Mouse (Mus musculus): ENCODE measurements around the gene Nckap5. TPM values are rescaled to one million over a fixed set of nuclear protein-coding genes. Genes with fewer than 3 reads are reported as not detected.

The Nckap5 gene
- polyA plus RNA-seq, 1 experiment from 2014 or later: 12.3 TPM

DNA sequence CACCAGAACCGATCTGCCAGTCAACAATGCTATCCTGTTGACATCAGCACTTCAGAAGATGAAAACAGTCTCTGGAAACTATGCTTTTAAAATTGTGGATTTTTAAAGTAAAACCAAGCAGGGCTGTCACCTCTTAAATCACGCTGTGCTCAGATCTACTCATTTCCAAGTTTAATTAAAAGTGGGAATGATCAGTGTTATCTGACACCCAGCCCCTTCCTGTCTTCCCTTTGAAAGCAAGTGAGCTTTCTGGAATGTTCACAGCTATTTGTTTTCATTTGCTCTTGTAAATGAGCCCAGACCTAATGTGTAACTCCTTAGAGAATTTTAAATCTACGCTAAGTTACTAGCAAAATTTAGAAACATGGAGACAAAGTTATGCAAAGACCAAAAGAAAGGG is 491.3 kb downstream of the Nckap5 start:
- Histone ChIP-seq H3K9me3 (ENCODE audit: control insufficient read depth) (no peaks in the 10 kb centered on the region), H3K27ac (ENCODE audit: low read depth, low read length) (no peak overlapping the region), H3K4me1 (replicated peaks; ENCODE audit: control insufficient read depth, insufficient read depth, low read length) (no peaks in the 10 kb centered on the region), H3K4me3 (ENCODE audit: low read depth, low read length) (no peak overlapping the region), H3K36me3 (ENCODE audit: control insufficient read depth, insufficient read depth) (no peaks in the 10 kb centered on the region), H3K9ac (ENCODE audit: low read depth, low read length) (no peak overlapping the region), H3K4me2 (replicated peaks; ENCODE audit: low read depth) (no peak overlapping the region), H3K27me3 (replicated peaks; ENCODE audit: control insufficient read depth, insufficient read depth, low read length) (no peaks in the 10 kb centered on the region)
- WGBS: 74% methylated on average over 3 of the region's 3 CpGs
- ATAC-seq: no peak
- no peak for TF ChIP-seq CTCF (IDR thresholded peaks at IDR 0.05; ENCODE audit: low read depth)

DNA sequence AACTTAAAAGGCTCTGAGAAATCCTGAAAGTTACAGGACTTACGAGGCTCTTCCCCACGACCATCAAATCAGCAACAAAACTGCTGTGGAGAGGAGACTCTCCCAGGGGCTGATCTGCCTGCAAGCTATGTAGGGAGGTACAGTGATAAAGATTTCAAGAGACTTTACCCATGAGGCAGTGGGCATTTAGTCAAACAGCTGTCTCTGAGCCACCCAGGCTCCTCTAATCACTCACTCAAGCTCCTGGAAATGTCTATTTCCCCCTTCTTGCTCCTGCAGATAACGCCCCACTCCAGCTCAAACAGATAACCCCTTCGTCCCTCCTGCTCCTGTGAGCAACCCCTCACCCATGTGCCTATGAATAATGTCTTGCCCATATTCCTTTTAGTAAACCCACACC is 496.4 kb downstream of the Nckap5 start:
- H3K4me1 ChIP-seq (replicated peaks; ENCODE audit: control insufficient read depth, insufficient read depth, low read length): no peaks in the 10 kb centered on the region
- no peak for ATAC-seq
- WGBS: 76% methylated on average over 4 of the region's 4 CpGs

DNA sequence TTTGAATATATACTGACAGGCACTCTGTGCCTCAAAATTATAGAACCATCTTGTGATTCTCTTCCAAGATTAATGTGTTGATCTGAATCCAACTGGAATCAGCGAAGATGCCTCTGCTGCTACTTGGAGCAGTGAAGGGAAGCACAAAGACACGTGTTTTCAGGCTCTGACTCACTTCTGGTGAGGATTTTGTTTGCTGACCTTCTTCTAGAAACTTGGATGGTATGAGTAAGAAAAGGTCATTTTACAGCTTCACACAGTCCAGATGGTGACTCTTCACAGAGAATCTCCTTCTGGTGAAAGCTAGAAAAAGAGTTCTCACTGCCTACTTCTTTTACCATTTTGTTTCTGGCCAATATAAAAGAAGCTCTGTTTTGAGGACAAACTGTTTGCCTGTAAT is 498.6 kb downstream of the Nckap5 start:
- H3K4me1 ChIP-seq (replicated peaks; ENCODE audit: control insufficient read depth, insufficient read depth, low read length): no peaks in the 10 kb centered on the region
- no peaks in the 10 kb centered on the region for H3K9me3 ChIP-seq (ENCODE audit: control insufficient read depth)
- ATAC-seq: no peak
- H3K9ac ChIP-seq (ENCODE audit: low read depth, low read length): no peak overlapping the region
- no peak overlapping the region for H3K4me3 ChIP-seq (ENCODE audit: low read depth, low read length)
- no peak for TF ChIP-seq CTCF (IDR thresholded peaks at IDR 0.05; ENCODE audit: low read depth)
- 60% methylated on average over 2 of the region's 2 CpGs for WGBS
- H3K27ac ChIP-seq (ENCODE audit: low read depth, low read length): no peak overlapping the region
- no peak overlapping the region for H3K4me2 ChIP-seq (replicated peaks; ENCODE audit: low read depth)
- H3K36me3 ChIP-seq (ENCODE audit: control insufficient read depth, insufficient read depth): no peaks in the 10 kb centered on the region
- no peaks in the 10 kb centered on the region for H3K27me3 ChIP-seq (replicated peaks; ENCODE audit: control insufficient read depth, insufficient read depth, low read length)

More for the DNA sequence above, 496.4 kb downstream of the Nckap5 start:
- no peak overlapping the region for H3K4me3 ChIP-seq (ENCODE audit: low read depth, low read length)
- H3K27ac ChIP-seq (ENCODE audit: low read depth, low read length): no peak overlapping the region
- no peak overlapping the region for H3K9ac ChIP-seq (ENCODE audit: low read depth, low read length)
- no peak overlapping the region for H3K4me2 ChIP-seq (replicated peaks; ENCODE audit: low read depth)
- no peaks in the 10 kb centered on the region for H3K27me3 ChIP-seq (replicated peaks; ENCODE audit: control insufficient read depth, insufficient read depth, low read length)
- no peak for TF ChIP-seq CTCF (IDR thresholded peaks at IDR 0.05; ENCODE audit: low read depth)
- no peaks in the 10 kb centered on the region for H3K36me3 ChIP-seq (ENCODE audit: control insufficient read depth, insufficient read depth)
- no peaks in the 10 kb centered on the region for H3K9me3 ChIP-seq (ENCODE audit: control insufficient read depth)

DNA sequence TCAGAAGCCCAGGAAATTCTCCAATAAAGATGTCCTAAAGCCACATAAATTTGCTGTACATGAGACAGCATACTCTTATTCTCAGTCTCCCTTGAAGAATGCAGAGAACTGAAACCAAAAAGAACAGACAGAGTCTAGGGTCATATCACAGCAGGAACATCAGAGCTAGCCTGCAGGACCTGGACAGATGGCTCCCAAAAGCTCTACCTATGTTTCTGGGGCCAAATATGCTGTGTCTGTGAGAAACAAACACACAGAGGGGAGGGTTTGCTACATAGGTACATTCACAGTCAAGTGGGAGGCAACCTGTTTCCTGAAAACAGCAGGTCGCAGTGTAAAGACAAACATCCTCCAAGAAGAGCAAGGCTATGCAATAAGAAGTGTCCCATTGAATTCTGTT is 509.9 kb downstream of the Nckap5 start:
- Histone ChIP-seq H3K36me3 (ENCODE audit: control insufficient read depth, insufficient read depth) (no peaks in the 10 kb centered on the region), H3K27ac (ENCODE audit: low read depth, low read length) (no peak overlapping the region), H3K9me3 (ENCODE audit: control insufficient read depth) (no peaks in the 10 kb centered on the region), H3K4me3 (ENCODE audit: low read depth, low read length) (no peak overlapping the region), H3K27me3 (replicated peaks; ENCODE audit: control insufficient read depth, insufficient read depth, low read length) (no peaks in the 10 kb centered on the region), H3K4me1 (replicated peaks; ENCODE audit: control insufficient read depth, insufficient read depth, low read length) (no peaks in the 10 kb centered on the region), H3K4me2 (replicated peaks; ENCODE audit: low read depth) (no peak overlapping the region), H3K9ac (ENCODE audit: low read depth, low read length) (no peak overlapping the region)
- ATAC-seq: no peak
- TF ChIP-seq CTCF (IDR thresholded peaks at IDR 0.05; ENCODE audit: low read depth): no peak
- WGBS: 85% methylated on average over 1 of the region's 1 CpGs

DNA sequence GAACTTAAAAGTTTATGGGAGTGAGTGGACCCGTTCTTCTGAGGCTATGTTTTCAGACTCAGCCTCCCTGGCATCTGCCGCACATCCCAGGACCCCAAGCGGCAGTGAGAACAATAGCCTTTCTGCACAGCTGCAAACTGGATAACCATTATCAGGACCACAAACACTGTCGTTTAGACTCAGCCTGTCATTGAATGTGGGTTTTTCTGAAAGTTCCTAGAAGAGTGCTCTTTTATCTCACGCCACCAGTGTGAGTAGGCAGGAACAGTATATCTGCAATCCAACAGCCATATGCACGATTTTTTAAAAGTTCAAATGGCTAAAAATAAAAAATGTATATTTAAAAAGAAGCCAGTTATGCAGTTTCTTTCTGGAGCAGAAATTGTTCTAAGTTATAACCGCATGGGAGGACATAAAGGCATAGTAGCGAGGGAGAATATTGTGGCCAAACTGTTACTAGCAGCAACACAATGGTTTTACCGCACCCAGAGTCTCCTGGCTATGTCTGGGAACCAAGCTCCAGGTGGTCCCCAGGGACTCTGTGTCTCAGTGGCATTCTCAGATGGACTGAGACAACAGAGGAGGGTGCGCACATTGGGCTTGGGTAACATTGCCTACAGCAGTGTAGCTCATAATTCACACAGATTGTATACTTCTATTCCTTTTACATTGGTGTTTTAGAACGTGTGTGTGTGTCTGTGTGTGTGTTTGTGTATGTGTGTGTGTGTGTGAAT is 512.6 kb downstream of the Nckap5 start:
- no peak overlapping the region for H3K4me2 ChIP-seq (replicated peaks; ENCODE audit: low read depth)
- no peak overlapping the region for H3K4me3 ChIP-seq (ENCODE audit: low read depth, low read length)
- H3K9ac ChIP-seq (ENCODE audit: low read depth, low read length): no peak overlapping the region
- no peak for TF ChIP-seq CTCF (IDR thresholded peaks at IDR 0.05; ENCODE audit: low read depth)
- 72% methylated on average over 11 of the region's 11 CpGs for WGBS
- H3K4me1 ChIP-seq (replicated peaks; ENCODE audit: control insufficient read depth, insufficient read depth, low read length): no peaks in the 10 kb centered on the region
- no peak overlapping the region for H3K27ac ChIP-seq (ENCODE audit: low read depth, low read length)
- ATAC-seq: no peak
- H3K36me3 ChIP-seq (ENCODE audit: control insufficient read depth, insufficient read depth): no peaks in the 10 kb centered on the region
- H3K9me3 ChIP-seq (ENCODE audit: control insufficient read depth): no peaks in the 10 kb centered on the region
- H3K27me3 ChIP-seq (replicated peaks; ENCODE audit: control insufficient read depth, insufficient read depth, low read length): no peaks in the 10 kb centered on the region

DNA sequence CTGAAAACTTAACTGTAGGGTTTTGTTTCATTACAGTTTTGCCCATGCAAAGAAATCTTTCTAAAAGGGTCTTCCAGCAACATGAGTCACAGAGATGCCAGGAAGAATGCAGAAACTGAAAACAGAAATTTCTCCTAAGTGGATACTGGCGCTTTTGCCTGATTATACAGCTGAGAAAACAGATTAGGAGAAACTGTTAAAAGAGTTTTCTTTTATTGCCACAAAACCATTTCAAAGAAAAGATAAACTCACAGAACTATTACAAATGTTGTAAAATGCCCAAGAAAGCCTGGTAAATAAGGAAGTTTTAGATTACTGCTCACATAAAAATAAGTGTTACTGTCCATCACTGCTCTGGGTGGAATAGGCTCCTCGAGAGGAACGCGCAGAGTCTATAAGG is 513.3 kb downstream of the Nckap5 start:
- no peak for TF ChIP-seq CTCF (IDR thresholded peaks at IDR 0.05; ENCODE audit: low read depth)
- 79% methylated on average over 4 of the region's 4 CpGs for WGBS
- no peak for ATAC-seq
- no peaks in the 10 kb centered on the region for H3K9me3 ChIP-seq (ENCODE audit: control insufficient read depth)
- H3K27me3 ChIP-seq (replicated peaks; ENCODE audit: control insufficient read depth, insufficient read depth, low read length): no peaks in the 10 kb centered on the region
- H3K27ac ChIP-seq (ENCODE audit: low read depth, low read length): no peak overlapping the region
- H3K36me3 ChIP-seq (ENCODE audit: control insufficient read depth, insufficient read depth): no peaks in the 10 kb centered on the region
- no peak overlapping the region for H3K9ac ChIP-seq (ENCODE audit: low read depth, low read length)
- H3K4me1 ChIP-seq (replicated peaks; ENCODE audit: control insufficient read depth, insufficient read depth, low read length): no peaks in the 10 kb centered on the region
- no peak overlapping the region for H3K4me3 ChIP-seq (ENCODE audit: low read depth, low read length)
- H3K4me2 ChIP-seq (replicated peaks; ENCODE audit: low read depth): no peak overlapping the region
